Mouse (Mus musculus): ENCODE results near the gene Psat1.

Psat1 gene

DNA sequence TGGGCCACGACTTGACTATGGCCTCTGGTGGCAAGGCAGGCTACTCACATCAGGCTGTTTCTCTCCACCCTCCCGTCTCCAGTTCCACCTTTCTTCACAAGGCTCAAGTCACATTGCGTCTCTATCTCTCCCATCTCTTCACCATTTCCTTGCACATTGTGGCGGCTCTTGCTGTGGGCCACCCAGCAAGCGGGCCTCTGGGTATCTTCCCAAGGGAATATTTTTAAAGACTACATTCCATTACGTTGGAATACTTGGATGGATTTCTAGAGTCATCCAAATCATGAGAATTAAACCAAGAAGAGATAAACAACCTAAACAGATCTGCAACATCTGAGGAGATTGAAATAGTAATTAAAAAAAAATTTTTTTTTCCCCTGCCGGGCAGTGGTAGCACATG is at the start of gene Psat1:
Gene Psat1, minus strand, starts transcription at position 101 of the 400 bp plus-strand sequence.
- DNase-seq = no peak

DNA sequence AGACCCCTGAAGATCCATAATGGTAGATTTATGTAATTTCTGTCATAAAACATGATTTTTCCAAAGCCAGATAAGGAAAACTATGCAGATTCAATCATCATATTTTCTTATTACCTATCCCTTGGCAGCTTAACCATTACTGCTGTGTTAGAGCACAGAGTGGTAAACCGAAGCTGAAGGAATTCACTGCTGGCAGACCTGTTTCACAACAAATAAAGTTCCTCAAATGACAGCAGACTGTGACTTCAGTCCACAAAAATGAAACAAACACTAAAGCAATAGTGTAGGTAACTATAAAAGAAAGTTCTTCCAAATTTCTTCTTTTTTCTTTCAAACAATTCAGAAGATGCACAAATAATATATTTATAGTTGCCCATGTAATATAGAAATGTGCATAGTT is 43.0 kb upstream of the Psat1 start:
- DNase-seq = no peak

DNA sequence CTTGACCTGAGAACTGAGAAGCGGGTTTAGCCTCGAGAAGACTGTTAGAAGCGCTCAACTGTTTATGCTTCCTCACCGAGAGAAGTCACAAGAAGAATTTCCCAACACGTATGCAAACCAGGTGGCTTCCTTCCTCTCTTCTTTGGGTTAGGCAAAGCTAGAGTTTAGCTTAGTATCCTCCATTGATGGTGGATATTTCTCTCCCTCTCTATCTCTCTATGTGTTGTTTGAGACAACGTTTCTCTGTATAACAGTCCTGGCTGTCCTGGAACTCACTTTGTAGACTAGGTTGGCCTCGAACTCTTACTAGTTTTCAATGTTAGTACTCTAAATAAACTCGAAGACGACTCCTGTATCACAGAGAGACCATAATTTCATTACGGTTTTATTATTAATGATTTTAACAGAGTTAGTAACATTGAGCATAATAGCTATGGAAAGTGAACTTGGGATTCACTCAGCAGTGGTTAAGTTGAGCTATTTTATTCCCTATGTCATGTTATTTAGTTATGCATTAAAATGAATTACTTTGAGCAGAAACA is 38.1 kb upstream of the Psat1 start:
- DNase-seq = no peak

DNA sequence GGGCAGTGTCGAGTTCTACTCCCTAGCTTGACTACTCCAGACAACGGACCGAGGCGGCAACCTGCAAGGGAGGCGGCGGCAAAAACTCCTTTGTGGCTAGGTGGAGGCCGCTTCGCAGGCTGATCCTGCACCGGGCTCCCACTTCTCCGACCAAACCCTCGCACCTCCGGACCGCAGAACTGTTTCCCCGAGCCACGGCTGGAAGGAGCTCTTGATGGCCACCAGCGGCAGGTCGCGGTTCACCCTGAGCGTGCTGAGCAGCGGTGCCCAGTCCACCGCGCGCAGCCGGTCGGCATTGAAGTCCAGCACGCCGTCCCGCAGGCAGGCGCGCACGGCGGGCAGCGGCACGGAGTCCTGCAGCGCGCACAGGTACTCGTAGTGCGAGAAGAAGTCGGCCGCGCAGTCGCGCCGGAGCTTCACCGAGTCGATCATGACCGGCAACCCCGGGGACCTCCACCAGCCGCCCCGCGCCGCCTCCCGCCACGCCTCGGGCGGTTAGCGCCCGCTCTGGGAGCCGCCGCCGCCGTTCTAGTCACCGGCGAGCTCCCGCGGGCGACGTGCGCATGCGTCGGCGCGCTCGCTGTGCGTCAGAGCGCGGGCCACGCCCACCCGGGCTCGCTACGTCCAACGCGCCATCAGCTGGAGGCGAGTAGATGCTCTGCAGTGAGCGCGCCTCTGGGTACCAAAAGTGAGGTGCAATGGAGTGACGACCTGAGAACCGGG is 37.5 kb upstream of the Psat1 start, which contains the start of gene Cep78:
Gene Cep78, minus strand, starts transcription at position 541 of the 723 bp plus-strand sequence.
- peak; percentile 89 to 91 for DNase-seq

DNA sequence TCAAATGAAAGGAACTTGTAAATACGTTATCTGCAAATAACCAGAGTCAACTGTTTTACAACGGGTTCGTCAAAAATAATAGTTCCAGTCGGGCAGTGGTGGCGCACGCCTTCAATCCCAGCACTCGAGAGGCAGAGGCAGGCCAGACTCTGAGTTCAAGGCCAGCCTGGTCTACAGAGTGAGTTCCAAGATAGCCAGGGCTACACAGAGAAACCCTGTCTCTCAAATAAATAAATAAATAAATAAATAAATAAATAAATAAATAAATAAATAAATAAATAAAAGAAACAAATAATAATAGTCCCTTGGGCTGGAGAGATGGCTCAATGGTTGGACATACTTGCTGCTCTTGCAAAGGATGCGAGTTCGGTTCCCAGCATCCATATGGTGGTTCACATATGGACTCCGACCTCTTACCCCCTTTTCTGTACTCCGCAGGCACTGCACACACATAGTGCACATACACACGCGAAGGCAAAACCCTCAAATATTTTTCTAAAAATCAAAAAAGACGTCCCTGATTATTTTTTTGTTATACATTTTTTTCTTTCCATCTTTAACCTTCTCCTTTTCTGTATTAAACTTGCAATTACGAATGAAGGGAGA is 36.7 kb upstream of the Psat1 start:
- no peak for DNase-seq

DNA sequence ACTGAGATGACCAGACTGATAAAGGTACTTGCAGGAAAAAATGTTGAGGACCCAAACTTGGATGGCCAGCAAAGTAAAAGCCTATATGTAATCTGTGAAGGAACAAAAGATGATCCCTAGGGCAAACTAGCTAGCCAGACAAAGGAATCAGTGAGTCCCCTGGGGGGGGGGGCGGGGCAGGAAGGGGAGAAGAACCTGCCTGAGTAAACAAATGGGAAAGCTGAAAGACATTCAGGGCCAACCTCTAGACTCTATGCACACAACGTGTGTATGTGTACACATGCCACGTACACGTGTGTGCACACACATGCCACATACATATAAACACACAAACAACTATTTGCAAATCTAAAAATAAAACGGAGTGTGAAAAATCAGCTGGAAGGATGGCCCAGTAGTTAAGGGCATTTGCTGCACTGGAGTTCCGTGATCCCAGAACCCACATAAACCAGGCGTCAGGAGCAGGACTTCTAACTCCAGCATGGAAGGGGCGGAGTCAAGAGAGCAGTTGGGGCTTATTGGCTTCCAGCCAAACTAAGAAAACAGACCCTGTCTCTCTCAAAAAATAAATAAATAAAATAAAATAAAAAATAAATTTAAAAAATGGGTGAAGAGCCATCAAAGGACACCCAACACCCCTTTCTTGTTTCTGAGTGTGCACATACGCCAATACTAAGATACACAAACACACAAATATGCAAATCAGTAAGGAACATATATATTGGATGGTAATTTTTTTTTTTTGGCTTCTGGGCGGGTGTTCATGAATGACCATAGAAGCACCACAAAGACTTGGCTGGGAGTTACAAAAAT is 36.0 kb upstream of the Psat1 start:
- DNase-seq = no peak

DNA sequence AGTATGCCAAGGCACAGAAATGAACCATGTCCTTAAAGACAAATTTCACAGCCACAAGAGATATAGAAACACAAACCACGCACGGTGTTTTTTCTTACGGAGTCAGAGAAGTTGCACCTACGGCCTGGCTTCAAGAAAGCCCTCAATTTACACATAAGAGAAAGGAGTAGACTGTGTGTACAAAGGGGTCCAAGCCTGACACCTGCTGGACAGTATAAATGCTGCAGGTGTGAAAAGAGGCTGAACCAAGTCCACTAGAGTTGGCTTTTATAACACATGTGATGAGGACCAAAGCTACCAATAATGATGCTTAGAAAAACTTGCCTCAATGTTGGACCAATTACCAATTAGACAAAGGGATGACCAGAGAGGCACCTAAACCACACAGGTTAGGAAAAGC is 34.7 kb upstream of the Psat1 start:
- peak; percentile 61 to 66 for DNase-seq

DNA sequence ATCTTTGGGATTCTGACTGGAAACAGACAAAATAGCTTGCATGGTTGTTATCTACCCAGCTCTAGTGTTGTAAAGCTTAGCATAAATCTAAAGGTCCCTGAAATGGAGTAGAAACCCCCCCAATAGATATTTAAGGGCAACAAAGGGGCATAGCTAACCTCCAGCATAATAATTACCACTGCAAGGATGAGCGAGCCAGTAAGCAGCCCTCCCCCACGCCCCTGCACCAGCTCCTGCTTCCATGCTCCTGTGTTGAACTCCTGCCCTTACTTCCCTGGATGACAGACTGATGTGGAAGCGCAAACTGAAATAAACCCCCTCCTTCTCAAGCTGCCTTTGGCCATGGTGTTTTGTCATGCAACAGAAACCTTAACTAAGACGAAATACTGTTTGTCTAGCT is 26.2 kb upstream of the Psat1 start:
- no peak for DNase-seq

DNA sequence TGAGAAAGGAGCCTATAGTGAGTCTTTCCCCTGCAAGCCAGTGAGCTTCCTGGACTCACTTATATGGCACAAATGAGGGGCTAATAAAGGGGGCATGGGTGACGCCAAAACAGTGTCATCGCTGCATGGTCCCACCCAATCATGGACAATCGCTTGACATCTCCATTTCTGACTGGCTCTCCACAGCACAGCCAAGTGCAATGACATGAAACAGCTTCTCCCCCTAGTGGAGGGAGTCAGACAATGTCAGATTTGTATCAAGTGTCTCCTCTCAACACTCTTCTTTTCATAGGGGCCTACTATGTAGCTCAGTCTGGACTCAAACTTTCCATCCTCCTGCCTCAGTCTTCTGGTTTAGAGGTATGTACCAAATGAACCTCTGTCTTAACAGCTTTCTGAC is 17.9 kb upstream of the Psat1 start:
- DNase-seq = peak in 1 of 2 experiments; percentile 39

DNA sequence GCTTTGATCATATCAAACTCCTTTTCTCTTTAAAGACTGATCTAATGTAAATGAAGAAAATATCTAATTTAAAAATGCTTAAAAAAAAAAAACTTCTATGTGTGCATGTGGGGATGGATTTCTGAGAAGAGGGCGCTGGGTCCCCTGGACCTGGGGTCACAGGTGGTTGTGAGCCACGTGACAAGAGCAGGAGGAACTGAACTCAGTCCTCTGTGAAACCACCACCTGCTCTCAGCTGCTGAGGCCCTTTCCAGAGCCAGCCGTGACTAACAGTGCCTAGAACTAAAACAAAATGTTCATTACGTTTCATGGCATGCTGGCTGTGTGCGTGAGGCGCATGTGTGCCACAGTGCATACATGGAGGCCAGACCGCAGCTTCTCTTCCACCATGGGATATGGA is 17.4 kb upstream of the Psat1 start:
- DNase-seq = no peak

DNA sequence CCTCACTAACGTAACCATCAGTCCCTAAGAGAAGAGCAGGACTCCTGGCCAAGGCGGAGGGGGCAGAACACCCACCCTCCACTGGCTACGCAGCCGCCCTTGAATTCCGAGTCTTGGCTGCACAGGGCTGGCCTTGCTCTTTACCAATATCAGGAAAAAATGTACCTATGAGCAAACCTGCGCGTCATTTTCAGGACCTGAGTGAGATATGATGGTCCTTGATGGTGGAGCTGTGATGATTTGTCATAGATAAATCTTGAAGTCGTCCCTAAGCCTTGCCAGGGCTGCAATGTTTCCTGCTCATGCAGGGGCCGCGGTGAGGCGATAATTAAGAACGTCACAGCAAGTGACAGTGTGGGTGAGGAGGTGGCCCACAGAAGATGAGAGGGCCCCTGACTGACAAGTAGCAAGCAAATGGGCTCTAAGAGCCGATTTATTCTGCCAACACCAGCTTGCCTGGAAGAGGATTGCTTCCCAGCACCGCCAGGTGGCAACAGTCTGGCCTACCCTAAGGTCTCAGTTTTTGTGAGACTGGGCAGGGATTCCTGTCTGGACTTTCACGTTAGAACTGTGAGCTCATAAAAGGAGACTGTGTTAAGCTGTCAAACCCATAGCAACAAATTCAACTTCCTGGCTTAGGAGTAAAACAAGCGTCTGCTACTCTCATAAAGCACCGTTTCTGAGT is 16.0 kb upstream of the Psat1 start:
- no peak for DNase-seq

DNA sequence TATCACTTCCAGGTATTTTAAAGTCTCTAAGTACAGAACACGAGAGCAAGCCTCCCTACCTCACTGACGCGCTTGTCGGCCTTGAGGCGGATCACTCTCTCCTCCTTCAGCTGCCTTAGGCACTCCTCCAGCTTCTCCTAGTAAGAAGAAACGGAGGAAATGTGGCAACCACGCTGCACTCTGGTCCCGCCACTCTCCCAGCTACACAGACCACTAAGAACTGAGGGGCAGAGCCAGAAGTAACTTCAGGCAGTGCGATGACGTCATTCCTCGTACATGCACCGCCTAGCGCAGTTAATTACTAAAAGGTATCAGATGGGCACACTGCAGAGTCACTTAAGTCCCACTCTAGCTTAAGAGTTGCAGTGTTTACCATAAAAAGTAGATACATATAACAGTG is 15.2 kb upstream of the Psat1 start:
- DNase-seq = peak in 1 of 2 experiments; percentile 37

DNA sequence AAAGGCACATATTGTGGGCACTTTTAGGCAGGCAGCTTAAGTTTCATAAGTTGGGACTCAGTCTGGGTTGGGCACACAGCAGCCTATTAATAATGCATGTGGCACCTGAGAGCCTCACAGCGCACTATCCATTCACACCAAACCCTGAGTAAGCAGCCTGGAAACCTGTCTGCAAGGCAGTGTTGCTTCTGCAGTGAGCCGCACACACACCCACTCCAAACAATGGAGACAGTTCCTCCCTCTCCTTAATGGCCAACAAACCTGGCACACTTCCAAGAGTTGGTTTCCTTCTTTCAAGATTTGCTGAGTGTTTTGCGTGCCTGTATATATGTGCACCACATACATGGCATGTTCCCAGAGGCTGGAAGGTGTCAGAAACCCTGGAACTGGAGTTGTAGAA is 3.1 kb upstream of the Psat1 start:
- peak in 1 of 2 experiments; percentile 17 for DNase-seq

DNA sequence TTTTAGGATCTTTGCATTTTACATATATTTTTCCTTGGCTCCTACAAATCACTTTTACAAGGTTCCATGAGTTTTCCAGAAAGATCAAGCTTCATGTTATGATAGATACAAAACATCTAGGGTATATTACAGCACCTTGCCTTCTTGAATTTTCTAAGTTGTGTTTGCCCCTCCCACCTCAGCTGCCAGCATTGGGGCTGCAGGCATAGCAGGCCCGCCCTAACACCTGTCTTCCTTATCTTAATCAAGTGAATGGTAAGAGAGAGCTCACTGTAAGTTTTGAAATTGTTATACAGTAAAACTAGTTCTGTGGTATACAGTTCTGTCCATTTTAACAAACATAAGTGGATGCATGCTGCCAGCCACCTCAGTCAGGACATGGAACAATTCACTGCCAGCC is 1.7 kb upstream of the Psat1 start:
- DNase-seq = no peak

DNA sequence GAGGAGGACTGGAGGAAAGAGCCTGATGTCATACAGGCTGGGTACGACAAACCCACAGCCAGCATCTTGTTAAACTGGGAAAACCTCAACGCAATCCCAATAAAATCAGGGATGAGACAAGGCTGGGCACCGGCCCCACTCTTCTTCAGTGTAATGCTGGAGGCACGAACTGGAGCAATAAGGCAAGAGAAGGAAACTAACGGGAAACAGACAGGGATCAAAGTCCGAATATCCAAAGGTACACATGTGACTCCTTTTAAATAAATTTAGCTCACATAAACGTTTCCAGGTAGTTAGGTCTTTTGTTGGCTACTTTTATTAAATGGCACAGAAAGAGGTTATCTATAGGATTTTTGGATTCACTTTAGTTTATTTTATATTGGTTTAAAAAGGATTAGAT is 1.3 kb upstream of the Psat1 start:
- no peak for DNase-seq

DNA sequence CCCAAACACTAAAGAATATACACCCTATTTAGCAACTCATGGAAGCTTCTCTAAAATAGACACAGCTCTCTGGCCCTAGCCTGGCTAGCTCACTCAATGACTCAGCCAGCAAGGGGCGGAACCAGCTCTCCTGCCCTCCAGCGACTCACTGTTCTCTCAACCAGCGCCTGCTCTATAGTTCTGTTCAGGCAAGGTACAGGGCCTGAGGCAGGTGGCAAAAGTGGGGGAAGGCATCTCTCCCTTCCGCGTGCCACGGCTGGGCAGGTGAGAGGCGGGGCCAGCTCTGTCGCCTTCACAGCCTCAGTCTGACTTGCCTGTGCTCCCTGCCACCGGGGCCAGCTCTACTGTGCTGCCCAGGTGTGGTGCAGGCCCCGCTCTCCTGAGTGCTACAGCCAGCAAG is 474 bp downstream of the Psat1 start:
- DNase-seq = peak; percentile 36 to 47

DNA sequence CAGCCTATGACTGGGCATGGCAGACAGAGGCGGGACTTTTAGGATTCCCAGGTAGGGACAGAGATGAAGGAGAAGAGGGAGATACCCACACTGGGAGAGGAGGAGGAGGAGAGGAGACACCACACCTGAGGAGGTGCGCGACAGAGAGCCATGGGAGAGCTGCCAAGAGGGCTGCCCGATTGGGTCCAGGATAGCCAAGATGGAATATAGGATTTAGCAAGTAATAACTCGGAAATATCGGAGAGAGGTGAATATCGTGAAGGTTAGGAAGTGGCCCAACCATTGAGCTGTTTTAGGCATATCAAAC is 4.1 kb downstream of the Psat1 start:
- DNase-seq = no peak

DNA sequence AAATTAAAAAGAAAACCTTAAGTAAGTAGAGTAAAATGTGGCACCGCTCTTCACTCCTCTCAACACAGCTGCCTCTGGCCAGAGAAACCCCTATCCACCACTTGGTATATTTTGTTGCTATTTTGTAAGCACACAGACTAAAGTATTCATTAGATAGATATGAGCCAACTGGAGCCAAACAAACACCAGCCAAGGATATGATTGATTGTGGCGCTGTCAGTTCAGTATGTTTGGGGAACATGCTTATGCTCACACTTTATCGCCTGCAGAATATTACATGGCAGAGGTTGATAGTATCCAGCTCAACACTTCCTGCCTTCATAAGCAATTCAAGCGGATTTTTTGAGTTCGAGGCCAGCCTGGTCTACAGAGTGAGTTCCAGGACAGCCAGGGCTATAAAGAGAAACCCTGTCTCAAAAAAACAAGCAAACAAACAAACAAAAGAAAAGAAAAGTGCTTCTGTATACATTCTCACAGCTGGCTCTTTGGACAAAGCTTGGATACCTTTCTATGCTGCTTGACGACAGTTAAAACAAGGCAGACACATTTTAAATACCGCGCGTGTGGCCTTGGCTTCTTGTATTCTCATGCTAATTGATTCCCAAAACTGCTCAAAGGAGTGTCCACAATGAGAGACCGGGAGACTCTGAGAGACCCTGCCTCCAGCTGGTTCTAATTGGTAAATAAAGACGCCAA is 4.6 kb downstream of the Psat1 start:
- DNase-seq = no peak

DNA sequence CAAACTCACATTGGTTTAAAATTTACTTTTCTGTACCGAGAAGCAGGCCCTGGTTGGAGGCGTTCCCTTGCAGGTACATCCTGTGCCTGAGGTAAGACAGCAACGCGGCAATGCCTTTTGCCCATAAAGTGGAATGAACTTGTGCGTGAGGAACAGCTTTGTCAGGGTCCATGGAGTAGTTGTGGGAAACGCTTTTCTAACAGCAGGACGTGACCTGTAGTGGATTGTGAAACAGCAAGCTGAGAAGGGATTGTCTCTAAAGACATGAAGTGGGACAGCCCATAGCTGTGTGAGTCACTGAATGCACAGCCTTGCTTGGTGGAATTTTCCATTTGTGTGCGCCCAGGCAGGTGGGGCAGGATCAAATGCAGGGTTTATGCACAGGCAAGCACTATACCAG is 5.7 kb downstream of the Psat1 start:
- peak; percentile 10 to 34 for DNase-seq

DNA sequence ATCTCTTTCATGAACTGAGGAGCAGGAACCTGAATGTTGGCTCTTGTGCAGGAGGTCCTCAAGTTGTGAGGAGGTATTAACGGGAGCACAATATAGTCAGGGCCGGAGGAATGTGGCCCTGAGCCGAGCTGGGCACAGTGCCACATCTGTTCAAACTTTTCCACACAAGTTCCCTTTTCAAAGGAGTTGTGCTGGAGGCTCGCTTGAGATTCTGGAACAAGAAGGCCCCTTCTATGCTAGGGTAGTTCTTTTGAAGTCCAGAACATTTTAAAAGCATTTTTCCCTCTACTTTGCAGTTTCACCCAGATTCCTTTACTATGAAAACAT is 21.5 kb downstream of the Psat1 start:
- DNase-seq = peak; percentile 86

DNA sequence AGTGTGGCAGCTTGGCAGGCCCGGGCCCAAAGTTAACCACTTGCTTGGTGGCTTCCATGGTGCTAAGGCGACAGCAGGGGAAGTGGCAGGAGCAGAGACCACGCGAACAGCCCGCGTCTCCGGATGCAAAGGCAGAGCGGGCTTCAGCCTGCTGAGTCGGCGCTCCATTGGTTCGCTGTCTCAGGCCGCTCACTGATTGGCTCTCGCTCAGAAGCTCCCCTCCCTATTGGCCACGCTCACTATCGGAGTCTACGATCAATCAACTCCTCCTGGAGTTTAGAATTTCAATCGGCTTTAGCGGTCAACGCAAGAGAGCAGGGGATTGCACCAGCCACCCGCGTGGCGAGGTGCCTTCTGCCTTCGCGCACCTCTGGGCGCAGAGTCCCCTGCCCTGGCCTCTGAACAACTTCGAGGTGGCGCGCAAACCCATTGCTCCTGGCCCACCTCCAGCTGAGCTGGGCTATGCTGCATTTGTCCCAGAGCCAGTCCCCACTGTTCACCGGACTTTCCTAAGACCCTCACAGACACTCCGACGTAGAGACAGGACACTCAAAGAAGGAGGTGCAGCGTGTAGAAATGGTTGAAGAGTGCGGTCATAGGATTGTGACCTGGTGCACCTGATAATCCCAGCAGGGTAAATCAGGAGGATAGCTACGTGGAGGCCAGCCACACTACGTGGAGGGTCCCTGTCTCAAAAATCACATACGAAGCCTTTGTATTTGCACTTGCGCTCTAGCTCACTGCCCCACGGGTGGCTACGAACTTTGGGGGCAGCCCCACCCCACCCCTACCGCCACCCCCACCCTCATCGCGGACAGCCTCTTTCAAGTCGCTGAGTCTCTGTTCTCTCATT is 22.0 kb downstream of the Psat1 start:
- DNase-seq = peak; percentile 87 to 88
